ENCODE assay signal across 21 mouse cellular contexts in the genomic region with DNA sequence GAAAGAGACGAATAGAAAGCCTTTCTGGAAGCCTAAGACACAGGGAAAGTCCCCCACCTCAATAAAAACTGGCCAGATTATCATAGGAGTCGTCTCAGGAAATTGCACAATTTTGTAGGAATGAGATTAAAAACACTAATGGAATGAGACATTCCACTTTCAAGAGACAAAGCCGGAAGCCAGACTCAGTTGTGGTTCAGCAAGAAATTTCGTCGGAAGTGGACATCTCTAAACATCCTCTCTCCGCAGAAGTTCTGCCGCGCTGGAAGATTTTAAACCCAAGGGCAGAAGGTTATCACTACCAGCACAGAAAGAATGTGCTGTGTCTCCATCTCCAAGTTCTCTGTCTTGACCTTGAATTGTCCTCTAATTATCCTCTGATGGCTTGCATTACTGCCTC.
A peak's percentile ranks its signal among the peaks of the same experiment; 100 is the strongest.
DNase-seq lines count a peak whose midpoint lies in the region; ATAC-seq and TF ChIP-seq lines count a peak whose summit lies in the region.
"Had no signal": no experiment of that assay in that cellular context is flagged by ENCODE, and none has a peak within 500 bp of the region (broad histone marks: within the 10 kb centered on the region; RNA-seq: fewer than 3 reads in every experiment).

No protein-coding gene starts in this region.

- ATAC-seq in lung, embryonic 15.5 days (ENCODE audit: borderline replicate concordance, extremely low read depth, low FRiP score, low TSS enrichment): no peak
- ATAC-seq: forebrain, embryonic 16.5 days; hindbrain, embryonic 16.5 days; intestine, embryonic 16.5 days; liver, postnatal 0 days had no signal

- no peaks in the 10 kb centered on the region for H3K9me3 ChIP-seq in lung, embryonic 15.5 days
- H3K9me3 ChIP-seq: embryonic facial prominence, embryonic 10.5 days; forebrain, embryonic 10.5 days; heart, embryonic 10.5 days; limb, embryonic 10.5 days had no signal

- peak overlapping the region; percentile 76; the same call in 1 of the 2 replicates for H3K27ac ChIP-seq in kidney, adult 2 months (ENCODE audit: insufficient read depth, low read depth, low read length)
- H3K27ac ChIP-seq in lung, embryonic 15.5 days: peak overlapping the region; percentile 81
- peak overlapping the region; percentile 47; the same call in 1 of the 2 replicates for H3K27ac ChIP-seq in small intestine, adult 2 months (ENCODE audit: insufficient read depth, low read depth, low read length)
- H3K27ac ChIP-seq: embryonic facial prominence, embryonic 10.5 days; forebrain, embryonic 10.5 days had no signal

- 76% methylated on average over 8 of the region's 8 CpGs for WGBS in kidney, adult 2 months
- WGBS in lung, embryonic 15.5 days: 30% methylated on average over 8 of the region's 8 CpGs
- 69% methylated on average over 8 of the region's 8 CpGs for WGBS in small intestine, adult 2 months

- peaks cover 7% of the 10 kb centered on the region for H3K4me1 ChIP-seq in kidney, adult 2 months (ENCODE audit: control insufficient read depth, insufficient read depth, low read length)
- H3K4me1 ChIP-seq in lung, embryonic 15.5 days: peaks cover 35% of the 10 kb centered on the region
- H3K4me1 ChIP-seq in small intestine, adult 2 months (ENCODE audit: control insufficient read depth, insufficient read depth, insufficient read length, low read length): no peaks in the 10 kb centered on the region

- no peak for TF ChIP-seq CTCF in kidney, adult 2 months (conservative IDR thresholded peaks at IDR 0.05; ENCODE audit: insufficient read depth, insufficient read length, low read depth, low read length)
- TF ChIP-seq CTCF in small intestine, adult 2 months (IDR thresholded peaks at IDR 0.05; ENCODE audit: extremely low read depth, insufficient read length, insufficient replicate concordance, low read depth, low read length): no peak

- no peaks in the 10 kb centered on the region for H3K36me3 ChIP-seq in kidney, adult 2 months (ENCODE audit: control insufficient read depth, insufficient read depth, low read length)
- no peaks in the 10 kb centered on the region for H3K36me3 ChIP-seq in lung, embryonic 15.5 days
- no peaks in the 10 kb centered on the region for H3K36me3 ChIP-seq in small intestine, adult 2 months (ENCODE audit: control insufficient read depth, insufficient read depth, low read length)
- H3K36me3 ChIP-seq: embryonic facial prominence, embryonic 10.5 days; forebrain, embryonic 10.5 days; heart, embryonic 10.5 days; limb, embryonic 10.5 days had no signal

- H3K4me3 ChIP-seq in kidney, adult 2 months (ENCODE audit: insufficient read depth, low read depth, low read length): no peak overlapping the region
- no peak overlapping the region for H3K4me3 ChIP-seq in lung, embryonic 15.5 days
- no peak overlapping the region for H3K4me3 ChIP-seq in small intestine, adult 2 months (ENCODE audit: low read depth, low read length)
- H3K4me3 ChIP-seq: embryonic facial prominence, embryonic 10.5 days; forebrain, embryonic 10.5 days; heart, embryonic 10.5 days; limb, embryonic 10.5 days had no signal

- peak; percentile 65 for DNase-seq in kidney, adult 2 months
- DNase-seq in kidney, postnatal 4 days: no peak
- no peak for DNase-seq in lung, postnatal 10 days
- peak; percentile 47 for DNase-seq in kidney, postnatal 14 days
- DNase-seq in thymus, postnatal 14 days: no peak
- DNase-seq: adrenal gland, adult 2 months; cerebellum, adult 11 months; gastrocnemius, postnatal 10 days; liver, postnatal 0 days; retina, postnatal 1 day; right cerebral cortex, postnatal 25 days had no signal

- H3K4me2 ChIP-seq in lung, embryonic 15.5 days: no peak overlapping the region
- H3K4me2 ChIP-seq: liver, embryonic 11.5 days had no signal

- TF ChIP-seq POLR2A in kidney, adult 2 months (IDR thresholded peaks at IDR 0.05; ENCODE audit: low read depth, low read length): no peak
- TF ChIP-seq POLR2A in small intestine, adult 2 months (IDR thresholded peaks at IDR 0.05; ENCODE audit: low read depth, low read length): no peak

- no peaks in the 10 kb centered on the region; the same call in 1 of the 2 replicates for H3K27me3 ChIP-seq in kidney, adult 2 months (replicated peaks; ENCODE audit: control insufficient read depth, insufficient read depth, low read length)
- no peaks in the 10 kb centered on the region for H3K27me3 ChIP-seq in lung, embryonic 15.5 days
- no peaks in the 10 kb centered on the region for H3K27me3 ChIP-seq in small intestine, adult 2 months (ENCODE audit: control insufficient read depth, insufficient read depth, low read length)

- no peak overlapping the region for H3K9ac ChIP-seq in lung, embryonic 15.5 days
- H3K9ac ChIP-seq: liver, postnatal 0 days had no signal

Comparison
In these comparisons a context has a peak if more than half of its experiments do, and no peak if none do; other contexts are left out.
1. DNase-seq: peak in kidney, adult 2 months (single experiment) and kidney, postnatal 14 days (single experiment); none in kidney, postnatal 4 days (0 of 2), lung, postnatal 10 days (single experiment) and thymus, postnatal 14 days (single experiment).
2. Peak in every context shown above with its lines, with median percentiles within 50 percentile points of each other: H3K27ac ChIP-seq.